In the genomic region with DNA sequence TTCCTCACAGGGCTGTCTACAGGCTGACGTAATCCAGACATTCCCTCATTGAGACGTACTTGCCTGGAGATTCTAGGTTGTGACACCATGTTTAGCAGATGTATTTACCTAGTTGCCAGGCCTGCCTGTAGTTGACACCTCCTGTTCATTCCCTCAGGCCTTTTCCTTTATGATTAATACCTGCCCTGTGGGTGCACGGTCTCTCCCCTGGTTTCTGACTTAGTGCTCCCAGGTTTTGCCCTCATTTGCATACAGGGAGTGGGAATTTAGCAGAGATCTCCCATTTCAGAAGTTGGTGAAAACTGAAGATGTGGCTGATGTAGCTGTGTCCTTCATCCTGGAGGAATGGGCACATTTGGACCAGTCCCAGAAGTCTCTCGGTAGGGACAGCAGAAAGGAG, we compare ENCODE assay signal across 25 mouse cellular contexts.
"Had no signal": no experiment of that assay in that cellular context is flagged by ENCODE, and none has a peak within 500 bp of the region (broad histone marks: within the 10 kb centered on the region; RNA-seq: fewer than 3 reads in every experiment).

No protein-coding gene starts in this region.

- H3K4me3 ChIP-seq: embryonic facial prominence, embryonic 10.5 days; embryonic facial prominence, embryonic 12.5 days; embryonic facial prominence, embryonic 13.5 days; embryonic facial prominence, embryonic 15.5 days; erythroblast, embryonic 14.5 days; forebrain, embryonic 10.5 days; forebrain, embryonic 12.5 days; forebrain, embryonic 13.5 days; forebrain, embryonic 15.5 days; gastrocnemius, adult 2 months; heart, adult 2 months had no signal

- H3K9me3 ChIP-seq: embryonic facial prominence, embryonic 12.5 days; embryonic facial prominence, embryonic 13.5 days; embryonic facial prominence, embryonic 15.5 days; forebrain, embryonic 10.5 days; forebrain, embryonic 12.5 days; forebrain, embryonic 13.5 days; forebrain, embryonic 15.5 days had no signal

- H3K4me1 ChIP-seq: embryonic facial prominence, embryonic 10.5 days; embryonic facial prominence, embryonic 12.5 days; embryonic facial prominence, embryonic 13.5 days; embryonic facial prominence, embryonic 15.5 days; forebrain, embryonic 10.5 days; forebrain, embryonic 12.5 days; forebrain, embryonic 13.5 days; forebrain, embryonic 15.5 days had no signal

- H3K27me3 ChIP-seq: embryonic facial prominence, embryonic 12.5 days; embryonic facial prominence, embryonic 13.5 days; embryonic facial prominence, embryonic 15.5 days; forebrain, embryonic 12.5 days; forebrain, embryonic 13.5 days; forebrain, embryonic 15.5 days had no signal

- H3K27ac ChIP-seq: embryonic facial prominence, embryonic 10.5 days; embryonic facial prominence, embryonic 12.5 days; embryonic facial prominence, embryonic 13.5 days; embryonic facial prominence, embryonic 15.5 days; forebrain, embryonic 10.5 days; forebrain, embryonic 12.5 days; forebrain, embryonic 13.5 days; forebrain, embryonic 15.5 days; gastrocnemius, adult 2 months; heart, adult 2 months had no signal

- DNase-seq: cerebellum, adult 8-10 months; cerebellum, adult 9-10 months; cerebellum, adult 9-11 months; cerebellum, postnatal 10 days; cerebellum, postnatal 14 days; cerebellum, postnatal 25 days; cerebellum, postnatal 36 days; embryo, embryonic 11 days; forebrain, postnatal 0 days; gastrocnemius, adult 2 months; gastrocnemius, postnatal 10 days; gastrocnemius, postnatal 14 days; gastrocnemius, postnatal 25 days; gastrocnemius, postnatal 36 days; heart, adult 18-20 months; heart, adult 2 months had no signal
